Mouse (Mus musculus): ENCODE results near the gene Meox1.

DNA sequence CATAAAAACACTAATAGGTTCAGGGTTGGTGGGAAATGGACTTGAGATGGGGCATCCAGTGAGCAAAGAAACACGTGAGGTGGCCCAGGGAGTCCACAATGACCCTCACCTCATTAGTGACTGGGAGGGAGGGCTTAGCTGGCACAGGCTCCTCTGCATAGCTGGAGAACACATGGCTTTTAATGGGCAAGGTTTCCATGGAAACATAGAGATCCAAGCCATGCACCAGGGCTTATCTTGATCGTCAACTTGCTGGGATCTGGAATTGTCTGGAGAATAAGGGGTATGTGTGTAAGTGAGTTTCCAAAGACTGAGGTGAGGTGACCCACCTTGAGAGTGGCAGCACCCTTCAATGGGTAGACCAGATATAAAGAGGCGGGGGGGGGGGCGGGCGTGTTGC is 19.2 kb downstream of the Meox1 start:
- TF ChIP-seq CTCF (IDR thresholded peaks at IDR 0.05) (no peak), POLR2A (IDR thresholded peaks at IDR 0.05; ENCODE audit: insufficient read depth, low read depth, low read length) (no peak)
